8 mouse cellular contexts compared by ENCODE assay signal in the genomic region with DNA sequence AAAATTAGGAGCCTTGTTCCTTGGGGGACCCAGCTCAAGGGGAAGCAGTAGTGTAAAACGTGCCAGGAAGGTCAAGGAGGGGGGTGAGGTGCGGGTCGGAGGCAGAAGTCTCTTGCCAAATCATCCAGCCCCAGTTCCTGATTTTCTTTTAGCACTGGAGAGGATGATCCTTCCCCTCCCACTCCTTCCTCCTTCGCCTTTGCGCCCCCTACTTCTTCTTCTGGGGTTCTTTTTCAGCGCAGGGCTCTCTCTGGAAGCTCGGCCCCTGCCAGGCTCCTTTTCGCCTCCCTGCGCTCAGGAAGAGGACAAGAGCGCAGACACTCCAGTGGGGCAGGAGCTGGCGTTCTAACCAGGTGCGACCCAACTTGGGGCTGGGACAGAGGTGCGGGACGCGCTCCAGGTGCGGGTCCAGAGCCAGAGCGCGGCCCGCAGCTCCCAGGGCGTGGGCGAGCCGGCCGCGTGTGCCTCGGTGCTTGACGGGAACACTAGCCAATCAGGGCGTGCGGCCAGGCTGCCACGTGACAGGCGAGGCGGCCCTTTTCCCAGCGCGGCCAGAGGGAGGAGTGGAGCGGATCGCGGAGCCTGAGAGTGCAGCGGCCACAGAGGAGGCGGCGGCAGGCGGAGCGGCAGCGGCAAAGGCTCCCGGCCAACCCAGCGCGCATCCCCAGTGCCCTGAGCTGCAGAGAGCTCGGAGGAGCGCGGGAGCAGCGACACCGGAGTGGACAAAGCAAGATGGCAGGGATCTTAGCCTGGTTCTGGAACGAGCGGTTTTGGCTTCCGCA. TPM values are rescaled to one million over a fixed set of nuclear protein-coding genes. Genes with fewer than 3 reads are reported as not detected.
DNase-seq lines count a peak whose midpoint lies in the region; ATAC-seq lines count a peak whose summit lies in the region.

Cers6 (plus strand) TSS at position 538 of the 782 bp plus-strand sequence.

- no peaks in the 10 kb centered on the region for H3K36me3 ChIP-seq in hindbrain, embryonic 15.5 days

- peak within 1 kb of the TSS; percentile 71 for H3K4me3 ChIP-seq in hindbrain, embryonic 15.5 days

- peak; percentile 65 for DNase-seq in T-cell, adult 2 months (ENCODE audit: low spot score)
- DNase-seq in cerebellum, postnatal 14 days, result peak; percentile 99
- peak; percentile 96 for DNase-seq in gastrocnemius, adult 18-20 months (ENCODE audit: low spot score)
- DNase-seq in left cerebral cortex, adult 11 months (ENCODE audit: low spot score), result peak; percentile 94
- DNase-seq in lung, postnatal 36 days, result peak; percentile 97
- DNase-seq in retina, embryonic 14.5 days (ENCODE audit: low spot score), result peak; percentile 96
- DNase-seq in thymus, postnatal 36 days, result peak; percentile 91 to 92

- peaks cover 26% of the 10 kb centered on the region for H3K4me1 ChIP-seq in hindbrain, embryonic 15.5 days (replicated peaks)

- H3K27ac ChIP-seq in hindbrain, embryonic 15.5 days (replicated peaks), result peak within 1 kb of the TSS; percentile 91

- H3K4me2 ChIP-seq in hindbrain, embryonic 15.5 days, result peak within 1 kb of the TSS; percentile 84

- ATAC-seq in hindbrain, embryonic 15.5 days (ENCODE audit: low FRiP score, low read depth), result peak; percentile 97

- WGBS in hindbrain, embryonic 15.5 days, result under 1% methylated on average over 51 of the region's 53 CpGs

- no peaks in the 10 kb centered on the region for H3K27me3 ChIP-seq in hindbrain, embryonic 15.5 days

- H3K9me3 ChIP-seq in hindbrain, embryonic 15.5 days, result no peaks in the 10 kb centered on the region

- peak within 1 kb of the TSS; percentile 94 for H3K9ac ChIP-seq in hindbrain, embryonic 15.5 days

RNA-seq across cellular contexts. Expression of gene Cers6, which starts in this region (rescaled TPM):
- total RNA-seq in gastrocnemius, adult 18-20 months (2021), result under 1 TPM; 0.80 to 0.97 TPM
- polyA plus RNA-seq in hindbrain, embryonic 15.5 days (2015; fragmentation: Nextera tagmentation; extraction: Ambion mirVana), result 53.1 and 54.9 TPM in 2 replicates

Comparison
In these comparisons a context has a peak if more than half of its experiments do, and no peak if none do; other contexts are left out.
1. Peak in every context shown above with its lines: DNase-seq, ATAC-seq, H3K4me3 ChIP-seq and H3K27ac ChIP-seq.
2. Peak in DNase-seq in gastrocnemius, adult 18-20 months; RNA of the gene not detected or under 1 TPM.